Mouse (Mus musculus) limb, embryonic 10.5 days (tissue): ENCODE results near the gene Tnni1. TPM values are rescaled to one million over a fixed set of nuclear protein-coding genes. Genes with fewer than 3 reads are reported as not detected.
A peak's percentile ranks its signal among the peaks of the same experiment; 100 is the strongest.

Experiments used
- DNase-seq: peaks from one replicate; pipeline ENCODE4 v3.0.0-alpha.2; 2017; ENCODE audit warnings: low spot score
- H3K27ac ChIP-seq: fragments of 300-500 bp; sonication (generic); 2 replicates; pipeline ENCODE4 v1.5.1; 2016; ENCODE audit warnings: mild to moderate bottlenecking
- H3K27me3 ChIP-seq: fragments of 300-500 bp; sonication (generic); 2 replicates; pipeline ENCODE4 v1.6.1; 2016; ENCODE audit warnings: low read depth, mild to moderate bottlenecking; ENCODE audit not compliant: poor library complexity, severe bottlenecking
- H3K36me3 ChIP-seq: fragments of 300-500 bp; sonication (generic); 2 replicates; pipeline ENCODE4 v1.6.1; 2016; ENCODE audit warnings: mild to moderate bottlenecking, moderate library complexity
- H3K4me1 ChIP-seq: fragments of 300-500 bp; sonication (generic); 2 replicates; pipeline ENCODE4 v1.6.1; 2016
- H3K4me3 ChIP-seq: fragments of 300-500 bp; sonication (generic); 2 replicates; pipeline ENCODE4 v1.5.1; 2016; ENCODE audit warnings: mild to moderate bottlenecking, moderate library complexity
- H3K9me3 ChIP-seq: fragments of 300-500 bp; sonication (generic); replicated peaks from 2 replicates; pipeline ENCODE4 v1.6.1; 2016; ENCODE audit warnings: mild to moderate bottlenecking
- WGBS: fragments of 180-500 bp; shearing (Covaris S2); methylation state at CpG from one replicate; pipeline ENCODE4 v1.1.7; 2016; 5-methylcytosine and 5-hydroxymethylcytosine counted together
- polyA plus RNA-seq: library from polyadenylated mRNA; unstranded; fragments of >200 nt; fragmentation: Nextera tagmentation; extraction: Ambion mirVana; gene quantifications from 2 replicates; pipeline ENCODE4 v1.2.1, GENCODE M21; 2016

Gene Tnni1
- polyA plus RNA-seq, 1 experiment from 2014 or later: 8.3 TPM

DNA sequence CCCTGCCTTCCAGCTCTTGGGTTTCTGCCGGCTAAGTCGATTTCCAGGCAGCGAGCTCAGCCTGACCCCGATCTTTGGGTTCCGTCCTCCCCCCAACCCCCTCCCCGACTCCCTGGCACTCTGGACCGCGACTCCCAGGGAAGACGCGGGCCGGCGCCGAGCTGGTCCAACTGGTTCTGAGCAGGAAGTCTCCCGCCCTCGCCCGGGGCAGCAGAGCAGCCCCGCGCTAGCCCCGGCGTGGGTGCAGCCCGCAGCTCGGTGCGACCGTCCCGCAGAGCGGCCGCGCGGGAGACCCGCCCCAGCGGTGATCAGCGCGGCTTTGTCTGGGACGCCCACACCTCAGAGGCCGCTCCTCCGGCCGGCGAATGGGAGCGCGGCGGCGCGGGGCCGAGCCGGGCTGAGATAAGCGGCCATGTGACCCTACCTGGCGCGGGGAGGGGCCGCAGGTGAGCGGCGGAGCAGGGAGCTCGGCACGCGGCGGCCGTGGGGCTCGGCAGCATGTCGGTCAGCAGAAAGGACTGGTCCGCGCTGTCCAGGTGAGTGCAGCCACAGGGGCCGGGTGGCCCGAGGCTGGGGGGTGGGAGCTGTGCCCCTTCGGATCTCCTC lies 39.4 kb downstream of the Tnni1 start, which contains the start of gene Lad1:
Gene Lad1, plus strand, starts transcription at position 118 of the 606 bp plus-strand sequence.
- Histone ChIP-seq H3K36me3 (no peaks in the 10 kb centered on the region), H3K4me1 (peaks cover 21% of the 10 kb centered on the region), H3K9me3 (no peaks in the 10 kb centered on the region), H3K27me3 (peaks cover 69% of the 10 kb centered on the region), H3K4me3 (peak within 1 kb of the TSS; percentile 75), H3K27ac (peak within 1 kb of the TSS; percentile 85)
- peak; percentile 68 for DNase-seq
- WGBS: under 1% methylated on average over 63 of the region's 63 CpGs

DNA sequence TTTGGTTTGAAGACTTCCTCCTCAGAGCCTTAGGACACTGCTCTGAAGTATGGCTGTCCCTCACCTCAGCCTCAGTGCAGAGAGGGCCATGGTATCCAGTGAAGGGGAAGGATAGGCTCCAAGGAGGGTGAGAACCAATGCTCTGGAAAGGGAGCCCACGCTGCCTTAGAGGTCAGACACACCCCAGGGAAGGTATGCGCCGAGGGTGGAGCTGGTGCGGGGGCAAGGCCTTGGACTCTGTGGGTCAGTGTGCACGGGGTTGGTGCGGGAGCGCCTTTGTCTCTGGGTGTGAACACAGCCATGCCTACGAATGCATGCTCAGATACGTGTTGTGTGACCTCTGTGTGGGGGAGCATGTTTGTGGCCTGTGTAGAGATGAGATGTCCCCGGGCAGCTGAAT lies 40.8 kb downstream of the Tnni1 start:
- no peak overlapping the region for H3K27ac ChIP-seq
- no peaks in the 10 kb centered on the region for H3K36me3 ChIP-seq
- H3K27me3 ChIP-seq: peaks cover 69% of the 10 kb centered on the region
- no peak overlapping the region for H3K4me3 ChIP-seq
- DNase-seq: no peak
- WGBS: 78% methylated on average over 10 of the region's 10 CpGs
- peaks cover 21% of the 10 kb centered on the region for H3K4me1 ChIP-seq
- no peaks in the 10 kb centered on the region for H3K9me3 ChIP-seq

DNA sequence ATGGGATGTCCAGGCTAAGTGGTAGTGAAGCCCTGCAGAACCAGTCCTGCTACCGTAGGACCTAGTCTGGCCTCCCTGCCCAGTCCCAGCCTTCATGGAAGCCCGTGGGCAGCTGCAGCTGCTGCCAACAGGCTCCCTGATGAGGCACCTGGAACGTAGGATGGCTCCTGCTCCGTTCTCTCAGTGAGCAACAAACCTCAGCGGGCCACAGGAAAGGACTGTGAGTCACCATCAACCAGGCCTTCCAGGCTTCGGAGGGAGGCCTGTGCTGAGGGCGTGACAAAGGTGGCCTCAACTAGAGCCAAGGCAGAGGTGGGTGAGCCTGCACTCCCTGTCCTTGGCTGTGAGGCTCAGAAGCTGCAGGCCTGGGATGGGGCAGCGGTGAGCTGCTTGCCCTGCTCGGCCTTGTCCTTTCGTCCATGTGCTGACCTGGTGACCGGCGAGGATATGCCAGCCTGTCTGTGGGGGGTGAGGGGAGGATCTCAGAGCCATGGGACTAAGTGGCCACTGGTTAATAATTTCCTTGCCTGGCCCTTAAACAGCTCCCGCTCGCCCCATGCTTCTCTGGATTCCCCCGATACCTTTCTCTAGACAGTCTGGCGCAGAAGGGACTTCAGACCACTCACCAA lies 41.6 kb downstream of the Tnni1 start:
- peaks cover 21% of the 10 kb centered on the region for H3K4me1 ChIP-seq
- 87% methylated on average over 16 of the region's 16 CpGs for WGBS
- no peaks in the 10 kb centered on the region for H3K9me3 ChIP-seq
- H3K27me3 ChIP-seq: peaks cover 67% of the 10 kb centered on the region
- no peak for DNase-seq
- H3K27ac ChIP-seq: no peak overlapping the region
- no peaks in the 10 kb centered on the region for H3K36me3 ChIP-seq
- no peak overlapping the region for H3K4me3 ChIP-seq

DNA sequence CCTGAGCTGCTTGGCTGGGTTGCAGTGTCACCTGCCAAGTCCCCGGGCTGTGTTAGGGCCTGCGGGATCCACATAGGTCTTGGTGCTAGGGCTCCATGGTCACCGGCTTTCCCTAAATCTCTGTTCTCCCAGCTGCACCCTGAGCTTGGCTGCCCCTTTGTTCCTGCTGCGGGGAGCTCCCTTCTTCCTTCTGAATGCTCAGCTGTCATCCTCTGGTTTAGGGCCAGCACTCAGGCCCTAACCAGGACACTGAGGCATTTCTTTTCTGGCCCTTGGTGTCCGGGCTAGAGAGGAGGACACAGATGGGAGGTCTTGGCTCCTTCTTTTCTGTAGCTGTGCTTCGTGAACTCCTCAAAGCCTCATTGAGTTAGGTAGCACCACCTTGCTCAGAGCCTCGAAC lies 42.5 kb downstream of the Tnni1 start:
- WGBS: 89% methylated on average over 7 of the region's 7 CpGs
- H3K4me1 ChIP-seq: peaks cover 21% of the 10 kb centered on the region
- no peak for DNase-seq

DNA sequence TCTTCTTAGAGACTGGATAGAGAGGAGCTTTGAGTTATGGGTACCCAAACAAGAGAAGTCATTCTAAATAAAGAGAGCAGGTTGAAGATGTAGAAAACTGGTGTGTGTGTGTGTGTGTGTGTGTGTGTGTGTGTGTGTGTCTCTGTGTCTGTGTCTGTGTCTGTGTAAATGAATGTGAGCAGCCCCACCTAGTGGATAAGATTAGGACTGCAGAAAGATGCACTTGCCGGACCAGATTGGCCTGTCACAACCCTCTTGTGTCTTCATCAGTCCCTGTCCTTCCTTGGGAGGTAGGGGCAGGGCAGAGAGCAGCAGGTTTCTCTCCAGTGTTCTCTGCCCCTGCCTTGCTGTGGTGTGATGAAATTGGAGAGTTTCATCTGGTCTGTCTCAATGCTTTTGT lies 49.7 kb downstream of the Tnni1 start:
- no peak overlapping the region for H3K4me3 ChIP-seq
- 23% methylated on average over 1 of the region's 1 CpGs for WGBS
- H3K27ac ChIP-seq: no peak overlapping the region
- peak; percentile 57 for DNase-seq
- no peaks in the 10 kb centered on the region for H3K27me3 ChIP-seq
- no peaks in the 10 kb centered on the region for H3K9me3 ChIP-seq
- H3K4me1 ChIP-seq: no peaks in the 10 kb centered on the region
- H3K36me3 ChIP-seq: no peaks in the 10 kb centered on the region

More for the DNA sequence above, 42.5 kb downstream of the Tnni1 start:
- Histone ChIP-seq H3K27me3 (peaks cover 57% of the 10 kb centered on the region), H3K9me3 (no peaks in the 10 kb centered on the region), H3K36me3 (no peaks in the 10 kb centered on the region), H3K4me3 (no peak overlapping the region), H3K27ac (no peak overlapping the region)

DNA sequence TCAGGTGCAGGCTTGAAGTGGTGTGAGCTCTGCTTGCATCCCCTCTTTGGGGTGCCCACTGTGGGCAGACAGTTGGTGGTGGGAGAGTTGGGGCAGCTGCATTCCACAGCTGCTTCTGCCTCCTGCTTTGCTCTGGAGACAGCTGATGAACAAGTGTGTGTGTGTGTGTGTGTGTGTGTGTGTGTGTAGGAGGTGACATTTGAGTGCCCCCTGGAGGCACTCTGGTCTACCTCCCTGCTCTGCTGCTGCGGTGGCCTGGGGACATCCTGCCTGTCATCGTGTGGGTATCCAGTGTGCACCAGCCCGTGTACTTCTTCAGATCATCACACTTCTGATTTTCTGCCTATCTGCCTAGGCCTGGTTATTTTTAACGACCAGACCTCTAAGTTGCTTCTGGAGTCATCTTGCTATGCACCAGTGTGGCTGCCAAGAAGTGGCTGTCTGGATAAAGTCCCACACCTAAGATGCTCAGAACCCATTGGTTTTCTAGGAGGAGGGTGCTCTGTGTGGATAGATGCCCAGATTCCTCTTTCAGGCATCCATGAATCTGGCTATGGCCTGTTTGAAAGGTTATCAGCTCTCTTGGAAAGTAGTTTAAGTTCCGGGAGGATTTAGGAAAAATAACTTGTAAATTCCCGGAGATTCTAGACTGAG lies 55.1 kb downstream of the Tnni1 start:
- no peak overlapping the region for H3K4me3 ChIP-seq
- no peaks in the 10 kb centered on the region for H3K36me3 ChIP-seq
- no peak overlapping the region for H3K27ac ChIP-seq
- no peak for DNase-seq
- H3K4me1 ChIP-seq: peaks cover 18% of the 10 kb centered on the region
- WGBS: 81% methylated on average over 6 of the region's 6 CpGs
- H3K9me3 ChIP-seq: no peaks in the 10 kb centered on the region
- 0 out of 2 replicates have a peak, but pooled peaks cover 4% of the 10 kb centered on the region for H3K27me3 ChIP-seq

DNA sequence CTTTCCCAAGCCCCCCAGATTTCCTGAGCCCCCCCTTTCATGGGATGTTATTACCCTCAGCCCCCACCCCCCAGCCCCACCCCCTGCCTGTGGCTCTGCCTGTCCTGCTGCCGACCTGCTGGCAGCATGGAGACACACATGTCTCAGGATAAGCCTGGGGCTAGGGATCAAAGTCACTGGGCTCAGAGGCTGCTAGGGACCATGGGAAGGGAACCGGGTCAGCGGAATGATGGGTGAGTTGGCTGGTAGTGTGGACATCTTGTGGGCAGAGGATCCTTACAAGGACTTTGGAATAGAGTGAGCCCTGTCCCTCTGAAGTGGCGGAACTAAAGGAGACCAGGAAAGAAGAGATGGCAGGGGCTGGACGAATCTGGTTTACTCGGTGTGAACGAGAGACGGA lies 55.7 kb downstream of the Tnni1 start:
- H3K4me3 ChIP-seq: no peak overlapping the region
- H3K27ac ChIP-seq: no peak overlapping the region
- 0 out of 2 replicates have a peak, but pooled peaks cover 4% of the 10 kb centered on the region for H3K27me3 ChIP-seq
- no peaks in the 10 kb centered on the region for H3K36me3 ChIP-seq
- H3K4me1 ChIP-seq: peaks cover 18% of the 10 kb centered on the region
- no peak for DNase-seq
- 78% methylated on average over 8 of the region's 8 CpGs for WGBS
- no peaks in the 10 kb centered on the region for H3K9me3 ChIP-seq

DNA sequence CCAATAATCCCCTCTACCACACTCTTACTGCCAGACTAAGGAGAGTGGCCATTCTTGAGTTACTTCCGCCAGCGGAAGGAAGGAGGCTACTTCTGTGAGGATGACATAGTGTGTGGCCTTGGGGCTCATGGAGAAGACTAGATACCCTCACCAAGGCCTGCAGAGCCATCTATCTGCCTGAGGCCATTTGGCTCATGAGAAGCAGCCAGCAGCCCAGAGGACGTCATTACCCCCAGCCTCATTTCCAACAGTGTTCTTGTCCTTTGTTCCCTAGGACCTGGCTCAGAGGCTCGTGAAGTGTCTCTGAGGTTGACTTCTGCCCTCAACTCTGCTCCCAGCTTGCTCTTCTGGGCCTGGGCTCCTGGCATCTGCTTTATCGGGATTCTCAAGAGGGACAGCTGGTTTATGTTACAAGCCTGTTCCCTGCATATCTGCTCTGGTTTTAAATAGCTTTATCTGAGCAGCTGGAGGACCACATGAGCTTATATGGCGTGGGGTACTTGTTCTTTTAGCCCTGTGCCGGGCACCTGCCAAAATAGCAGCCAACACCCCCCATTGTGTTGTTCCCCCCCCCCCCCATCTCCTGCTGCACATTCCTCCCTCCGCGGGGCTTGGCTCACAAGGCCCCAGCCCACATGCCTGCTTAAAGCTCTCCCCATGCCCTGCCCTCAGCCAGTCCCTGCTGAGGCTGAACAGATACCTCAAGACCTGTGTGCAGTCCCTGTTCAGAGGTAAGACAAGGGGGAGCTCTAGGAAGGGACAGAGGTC lies 56.7 kb downstream of the Tnni1 start, which contains the start of gene Tnnt2:
Gene Tnnt2, plus strand, starts transcription at position 639 of the 768 bp plus-strand sequence.
- peaks cover 25% of the 10 kb centered on the region for H3K4me1 ChIP-seq
- no peak within 1 kb of the TSS for H3K4me3 ChIP-seq
- no peak within 1 kb of the TSS for H3K27ac ChIP-seq
- no peaks in the 10 kb centered on the region for H3K36me3 ChIP-seq
- H3K9me3 ChIP-seq: no peaks in the 10 kb centered on the region
- WGBS: 43% methylated on average over 9 of the region's 9 CpGs
- H3K27me3 ChIP-seq: 0 out of 2 replicates have a peak, but pooled peaks cover 4% of the 10 kb centered on the region
- no peak for DNase-seq

DNA sequence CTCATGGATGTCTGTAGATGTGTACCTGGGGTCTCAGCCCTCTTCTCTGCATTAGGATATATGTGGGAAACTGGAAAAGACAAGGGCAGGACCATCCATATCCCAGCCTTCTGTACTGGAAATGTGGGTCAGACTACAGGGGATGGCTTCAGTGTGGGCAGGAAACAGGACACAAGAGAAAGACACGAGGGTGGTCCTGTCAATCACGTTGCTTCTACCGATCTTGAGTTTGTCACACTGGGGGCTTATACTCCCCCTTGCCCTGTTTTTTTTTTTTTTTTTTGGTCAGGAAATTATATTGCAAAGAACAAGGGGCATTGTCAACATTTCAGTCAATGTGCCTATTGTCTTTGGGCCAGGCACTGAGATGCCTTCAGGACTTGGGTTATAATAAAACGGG lies 59.4 kb downstream of the Tnni1 start:
- H3K27ac ChIP-seq: no peak overlapping the region
- H3K9me3 ChIP-seq: no peaks in the 10 kb centered on the region
- no peak for DNase-seq
- no peaks in the 10 kb centered on the region for H3K36me3 ChIP-seq
- 0 out of 2 replicates have a peak, but pooled peaks cover 4% of the 10 kb centered on the region for H3K27me3 ChIP-seq
- H3K4me3 ChIP-seq: no peak overlapping the region
- peaks cover 28% of the 10 kb centered on the region for H3K4me1 ChIP-seq
- 87% methylated on average over 4 of the region's 4 CpGs for WGBS

DNA sequence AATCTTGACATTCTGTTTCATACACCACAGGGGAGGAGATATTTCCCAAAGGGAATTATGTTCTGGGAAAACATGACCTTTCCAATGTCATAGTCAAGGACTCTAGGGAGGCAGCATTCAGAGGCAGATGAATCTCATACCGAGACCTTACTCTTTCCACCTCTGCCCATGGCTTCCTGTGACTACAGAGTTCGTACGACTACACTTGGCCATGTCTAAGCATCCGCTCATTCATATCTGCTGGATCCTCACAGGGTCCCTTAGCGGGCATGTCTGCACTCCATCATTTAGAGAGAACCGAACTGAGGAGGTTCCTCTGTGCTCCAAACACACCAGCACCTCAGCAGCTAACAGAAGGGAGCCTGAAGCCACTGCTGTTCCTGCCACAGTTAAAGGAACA lies 59.8 kb downstream of the Tnni1 start:
- Histone ChIP-seq H3K36me3 (no peaks in the 10 kb centered on the region), H3K4me3 (no peak overlapping the region), H3K27me3 (0 out of 2 replicates have a peak, but pooled peaks cover 4% of the 10 kb centered on the region), H3K27ac (no peak overlapping the region), H3K4me1 (peaks cover 33% of the 10 kb centered on the region), H3K9me3 (no peaks in the 10 kb centered on the region)
- WGBS: 88% methylated on average over 6 of the region's 6 CpGs
- no peak for DNase-seq

DNA sequence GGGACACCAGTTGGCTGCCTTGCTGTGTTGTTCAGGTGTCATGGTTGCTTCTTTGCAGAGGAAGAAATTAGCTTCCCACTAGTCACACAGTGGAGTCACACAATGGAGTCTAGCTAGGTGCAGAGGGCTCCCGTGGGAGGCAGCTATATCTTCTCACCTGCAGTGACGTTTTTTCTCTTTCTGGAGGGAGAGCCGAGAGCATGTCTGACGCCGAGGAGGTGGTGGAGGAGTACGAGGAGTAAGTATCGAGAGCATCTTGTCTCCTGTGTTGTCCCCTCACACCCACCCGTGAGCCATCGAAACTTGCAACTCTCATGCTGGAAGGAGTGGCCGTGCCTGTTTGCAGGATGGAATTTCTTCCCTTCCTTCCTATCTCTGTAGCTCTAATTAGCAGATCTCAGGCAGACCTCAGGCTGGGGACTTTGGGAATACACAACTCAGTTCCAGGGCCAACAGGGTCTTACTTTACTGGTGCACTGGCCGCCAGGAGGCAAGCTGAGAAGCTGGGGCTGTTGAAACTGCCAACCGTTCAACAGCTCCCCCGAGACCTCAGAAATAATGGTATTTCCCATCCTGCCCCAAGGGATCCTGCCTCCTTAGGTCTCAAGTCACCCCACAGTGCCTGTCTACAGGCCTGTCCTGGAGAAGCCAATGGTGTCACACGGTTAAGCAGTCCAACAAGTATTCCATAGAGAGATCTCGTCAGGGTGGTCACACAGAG lies 61.6 kb downstream of the Tnni1 start:
- H3K27me3 ChIP-seq: 0 out of 2 replicates have a peak, but pooled peaks cover 4% of the 10 kb centered on the region
- no peak for DNase-seq
- H3K4me1 ChIP-seq: peaks cover 32% of the 10 kb centered on the region
- WGBS: 69% methylated on average over 15 of the region's 15 CpGs
- H3K4me3 ChIP-seq: no peak overlapping the region
- no peaks in the 10 kb centered on the region for H3K9me3 ChIP-seq
- 0 out of 2 replicates have a peak overlapping the region, but pooled peaks have one; percentile 12 for H3K27ac ChIP-seq
- no peaks in the 10 kb centered on the region for H3K36me3 ChIP-seq
